Mouse (Mus musculus): ENCODE results near the gene C77080.

The C77080 gene

GRCm38 (mm10) chr4:129268698-129269097, 7.5 kb upstream of the C77080 start:
- no peak for ATAC-seq (ENCODE audit: low TSS enrichment)

- no peak for ATAC-seq (ENCODE audit: low TSS enrichment)
Observed at GRCm38 (mm10) chr4:129266821-129267220, 5.6 kb upstream of the C77080 start.

- ATAC-seq (ENCODE audit: low TSS enrichment): no peak
Observed at GRCm38 (mm10) chr4:129266191-129266590, 5.0 kb upstream of the C77080 start.

- ATAC-seq (ENCODE audit: low TSS enrichment): peak; percentile 66
Observed at GRCm38 (mm10) chr4:129263225-129264021, 2.2 kb upstream of the C77080 start.

- ATAC-seq (ENCODE audit: low TSS enrichment): no peak
Observed at GRCm38 (mm10) chr4:129260678-129261077, 526 bp downstream of the C77080 start.

- ATAC-seq (ENCODE audit: low TSS enrichment): no peak
Observed at GRCm38 (mm10) chr4:129259101-129259500, 2.1 kb downstream of the C77080 start.

- no peak; the same call in 1 of the 2 replicates for ATAC-seq (ENCODE audit: low TSS enrichment)
Observed at GRCm38 (mm10) chr4:129256450-129257380, 4.5 kb downstream of the C77080 start.

- no peak for ATAC-seq (ENCODE audit: low TSS enrichment)
Observed at GRCm38 (mm10) chr4:129254571-129254970, 6.6 kb downstream of the C77080 start.

GRCm38 (mm10) chr4:129252492-129252891, 8.7 kb downstream of the C77080 start:
- no peak for ATAC-seq (ENCODE audit: low TSS enrichment)

- no peak for ATAC-seq (ENCODE audit: low TSS enrichment)
Observed at GRCm38 (mm10) chr4:129251482-129252125, 9.6 kb downstream of the C77080 start.

- ATAC-seq (ENCODE audit: low TSS enrichment): no peak
Observed at GRCm38 (mm10) chr4:129250759-129251481, 10.3 kb downstream of the C77080 start.

GRCm38 (mm10) chr4:129249288-129249687, 11.9 kb downstream of the C77080 start:
- ATAC-seq (ENCODE audit: low TSS enrichment): no peak

- ATAC-seq (ENCODE audit: low TSS enrichment): no peak
Observed at GRCm38 (mm10) chr4:129248243-129248767, 12.9 kb downstream of the C77080 start.

- ATAC-seq (ENCODE audit: low TSS enrichment): no peak
Observed at GRCm38 (mm10) chr4:129247381-129248242, 13.6 kb downstream of the C77080 start.

- no peak for ATAC-seq (ENCODE audit: low TSS enrichment)
Observed at GRCm38 (mm10) chr4:129246360-129247301, 14.6 kb downstream of the C77080 start.

GRCm38 (mm10) chr4:129244802-129245201, 16.4 kb downstream of the C77080 start:
- no peak for ATAC-seq (ENCODE audit: low TSS enrichment)

GRCm38 (mm10) chr4:129242761-129243160, 18.4 kb downstream of the C77080 start:
- no peak for ATAC-seq (ENCODE audit: low TSS enrichment)

GRCm38 (mm10) chr4:129242327-129242726, 18.9 kb downstream of the C77080 start:
- no peak for ATAC-seq (ENCODE audit: low TSS enrichment)

GRCm38 (mm10) chr4:129241898-129242297, 19.3 kb downstream of the C77080 start:
- no peak for ATAC-seq (ENCODE audit: low TSS enrichment)
